Mouse (Mus musculus): ENCODE measurements around the gene Cerk.
"Not testable (repeated sequence)": the region's sequence is repeated elsewhere in the genome, so short reads cannot be mapped to it uniquely, and the experiment has no call there.

The Cerk gene

GRCm38 (mm10) chr15:86164718-86165345 lies 21.1 kb downstream of the Cerk start:
- ATAC-seq (ENCODE audit: low TSS enrichment) = no peak

GRCm38 (mm10) chr15:86161800-86162199 lies 24.1 kb downstream of the Cerk start:
- ATAC-seq (ENCODE audit: low TSS enrichment) = not testable (repeated sequence)

GRCm38 (mm10) chr15:86160906-86161305 lies 25.0 kb downstream of the Cerk start:
- ATAC-seq (ENCODE audit: low TSS enrichment) = no peak

- no peak for ATAC-seq (ENCODE audit: low TSS enrichment)
These were observed 26.2 kb downstream of the Cerk start for GRCm38 (mm10) chr15:86159719-86160118.

GRCm38 (mm10) chr15:86159093-86159492 lies 26.8 kb downstream of the Cerk start:
- ATAC-seq (ENCODE audit: low TSS enrichment) = no peak

GRCm38 (mm10) chr15:86156492-86156891 lies 29.4 kb downstream of the Cerk start:
- no peak for ATAC-seq (ENCODE audit: low TSS enrichment)

GRCm38 (mm10) chr15:86153481-86153960 lies 32.4 kb downstream of the Cerk start:
- ATAC-seq (ENCODE audit: low TSS enrichment) = no peak

GRCm38 (mm10) chr15:86150593-86150992 lies 35.3 kb downstream of the Cerk start:
- ATAC-seq (ENCODE audit: low TSS enrichment) = no peak

GRCm38 (mm10) chr15:86146922-86147321 lies 39.0 kb downstream of the Cerk start:
- ATAC-seq (ENCODE audit: low TSS enrichment) = no peak

GRCm38 (mm10) chr15:86145046-86145445 lies 40.9 kb downstream of the Cerk start:
- no peak for ATAC-seq (ENCODE audit: low TSS enrichment)

- ATAC-seq (ENCODE audit: low TSS enrichment) = 0 out of 2 replicates have a peak, but pooled peaks have one; percentile 16
These were observed 41.4 kb downstream of the Cerk start for GRCm38 (mm10) chr15:86144577-86144976.

- peak; percentile 48 for ATAC-seq (ENCODE audit: low TSS enrichment)
These were observed 45.6 kb downstream of the Cerk start for GRCm38 (mm10) chr15:86140323-86140722.

- no peak for ATAC-seq (ENCODE audit: low TSS enrichment)
These were observed 48.3 kb downstream of the Cerk start for GRCm38 (mm10) chr15:86137638-86138037.

GRCm38 (mm10) chr15:86134941-86135783 lies 50.8 kb downstream of the Cerk start:
- peak; percentile 68 for ATAC-seq (ENCODE audit: low TSS enrichment)

GRCm38 (mm10) chr15:86130657-86131056 lies 55.3 kb downstream of the Cerk start:
- no peak for ATAC-seq (ENCODE audit: low TSS enrichment)

GRCm38 (mm10) chr15:86129036-86129435 lies 56.9 kb downstream of the Cerk start:
- no peak for ATAC-seq (ENCODE audit: low TSS enrichment)

- ATAC-seq (ENCODE audit: low TSS enrichment) = peak; percentile 55; the same call in 1 of the 2 replicates
These were observed 61.6 kb downstream of the Cerk start for GRCm38 (mm10) chr15:86124359-86124758.

GRCm38 (mm10) chr15:86123409-86123808 lies 62.5 kb downstream of the Cerk start:
- no peak for ATAC-seq (ENCODE audit: low TSS enrichment)

GRCm38 (mm10) chr15:86122261-86122949 lies 63.5 kb downstream of the Cerk start:
- no peak for ATAC-seq (ENCODE audit: low TSS enrichment)

- no peak for ATAC-seq (ENCODE audit: low TSS enrichment)
These were observed 66.8 kb downstream of the Cerk start for GRCm38 (mm10) chr15:86119186-86119585.

GRCm38 (mm10) chr15:86117115-86118100 lies 68.5 kb downstream of the Cerk start:
- no peak for ATAC-seq (ENCODE audit: low TSS enrichment)
